ENCODE assay signal across 9 mouse cellular contexts in the genomic region with DNA sequence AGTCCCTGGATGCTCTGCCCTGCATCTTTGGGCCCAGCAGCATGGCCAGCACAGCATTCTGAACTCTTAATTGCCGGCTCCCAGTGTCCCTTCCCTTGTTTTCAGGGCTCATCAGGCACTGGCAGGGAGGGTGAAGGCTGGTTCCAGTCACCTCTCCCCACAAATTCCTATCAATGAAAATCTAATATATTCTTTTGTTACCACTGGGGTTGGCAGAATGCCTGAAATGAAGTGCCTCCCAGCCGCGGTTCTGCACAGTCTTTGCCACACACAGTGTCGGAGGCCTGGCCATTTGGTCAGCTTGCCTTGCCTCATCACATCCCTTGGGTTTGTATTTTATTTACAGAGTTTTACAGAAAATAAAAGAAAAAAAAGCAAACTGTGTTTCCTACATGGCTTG. TPM values are rescaled to one million over a fixed set of nuclear protein-coding genes. Genes with fewer than 3 reads are reported as not detected.
DNase-seq lines count a peak whose midpoint lies in the region; ATAC-seq and TF ChIP-seq lines count a peak whose summit lies in the region.
"Had no signal": no experiment of that assay in that cellular context is flagged by ENCODE, and none has a peak within 500 bp of the region (broad histone marks: within the 10 kb centered on the region; RNA-seq: fewer than 3 reads in every experiment).

No protein-coding gene starts in this region.

- WGBS in kidney, embryonic 14.5 days: 56% methylated on average over 4 of the region's 4 CpGs
- WGBS in kidney, adult 2 months: 41% methylated on average over 4 of the region's 4 CpGs
- 85% methylated on average over 4 of the region's 4 CpGs for WGBS in limb, embryonic 11.5 days

- no peak for TF ChIP-seq CTCF in kidney, adult 2 months (conservative IDR thresholded peaks at IDR 0.05; ENCODE audit: insufficient read depth, insufficient read length, low read depth, low read length)

- DNase-seq in kidney, adult 2 months: no peak
- peak; percentile 52 for DNase-seq in thymus, postnatal 4 days
- no peak for DNase-seq in thymus, postnatal 14 days
- no peak for DNase-seq in limb, embryonic 11.5 days (ENCODE audit: low spot score)
- no peak for DNase-seq in cerebellum, adult 11 months
- no peak for DNase-seq in adipocyte (ENCODE audit: low spot score)

- peaks cover 35% of the 10 kb centered on the region for H3K4me1 ChIP-seq in kidney, embryonic 14.5 days (ENCODE audit: control insufficient read depth, insufficient read depth, low read length)
- 0 out of 2 replicates have a peak, but pooled peaks cover 4% of the 10 kb centered on the region for H3K4me1 ChIP-seq in kidney, adult 2 months (ENCODE audit: control insufficient read depth, insufficient read depth, low read length)
- peaks cover 40% of the 10 kb centered on the region for H3K4me1 ChIP-seq in limb, embryonic 11.5 days (ENCODE audit: control insufficient read depth, insufficient read depth, low read length)

- H3K9ac ChIP-seq in kidney, embryonic 14.5 days (ENCODE audit: low read depth, low read length): no peak overlapping the region
- H3K9ac ChIP-seq in limb, embryonic 11.5 days (ENCODE audit: low read length): no peak overlapping the region

- no peak for TF ChIP-seq POLR2A in kidney, adult 2 months (IDR thresholded peaks at IDR 0.05; ENCODE audit: low read depth, low read length)

- H3K4me3 ChIP-seq in kidney, embryonic 14.5 days (ENCODE audit: low read length): no peak overlapping the region
- no peak overlapping the region for H3K4me3 ChIP-seq in kidney, adult 2 months (ENCODE audit: insufficient read depth, low read depth, low read length)
- H3K4me3 ChIP-seq in limb, embryonic 11.5 days (ENCODE audit: low read depth, low read length): no peak overlapping the region

- H3K27me3 ChIP-seq in kidney, embryonic 14.5 days (ENCODE audit: control insufficient read depth, insufficient read depth, low read length): no peaks in the 10 kb centered on the region
- H3K27me3 ChIP-seq in kidney, adult 2 months (replicated peaks; ENCODE audit: control insufficient read depth, insufficient read depth, low read length): no peaks in the 10 kb centered on the region
- no peaks in the 10 kb centered on the region for H3K27me3 ChIP-seq in limb, embryonic 11.5 days (ENCODE audit: control insufficient read depth, insufficient read depth, low read length)

- peaks cover 49% of the 10 kb centered on the region for H3K36me3 ChIP-seq in kidney, embryonic 14.5 days (ENCODE audit: control insufficient read depth, insufficient read depth, low read length)
- H3K36me3 ChIP-seq in kidney, adult 2 months (ENCODE audit: control insufficient read depth, insufficient read depth, low read length): peaks cover 5% of the 10 kb centered on the region; the same call in 1 of the 2 replicates
- peaks cover 20% of the 10 kb centered on the region for H3K36me3 ChIP-seq in limb, embryonic 11.5 days (ENCODE audit: control insufficient read depth, insufficient read depth, low read length)

- no peak overlapping the region for H3K4me2 ChIP-seq in kidney, embryonic 14.5 days (replicated peaks; ENCODE audit: low read depth, low read length)
- no peak overlapping the region for H3K4me2 ChIP-seq in limb, embryonic 11.5 days (ENCODE audit: low read depth, severe bottlenecking)

- H3K9me3 ChIP-seq in kidney, embryonic 14.5 days (ENCODE audit: control insufficient read depth, low read length): no peaks in the 10 kb centered on the region
- H3K9me3 ChIP-seq in limb, embryonic 11.5 days (ENCODE audit: control insufficient read depth, low read length): no peaks in the 10 kb centered on the region

- H3K27ac ChIP-seq in kidney, embryonic 14.5 days (ENCODE audit: low read depth, low read length): 0 out of 2 replicates have a peak overlapping the region, but pooled peaks have one; percentile 25
- no peak overlapping the region for H3K27ac ChIP-seq in kidney, adult 2 months (ENCODE audit: insufficient read depth, low read depth, low read length)
- peak overlapping the region; percentile 81; the same call in 1 of the 2 replicates for H3K27ac ChIP-seq in limb, embryonic 11.5 days (replicated peaks; ENCODE audit: low read depth, low read length)

- no peak for ATAC-seq in kidney, embryonic 14.5 days (ENCODE audit: low FRiP score, low TSS enrichment)
- ATAC-seq in limb, embryonic 11.5 days (ENCODE audit: insufficient number of reproducible peaks, low FRiP score, low TSS enrichment, low read depth): no peak
- ATAC-seq in megakaryocyte-erythroid progenitor cell, adult 5-6 weeks (replicated peaks; ENCODE audit: low FRiP score, low TSS enrichment, poor library complexity, severe bottlenecking): no peak

RNA-seq across cellular contexts. Expression of a gene that starts 14.5 kb away (rescaled TPM):
- polyA plus RNA-seq in kidney, embryonic 14.5 days (2014; fragmentation: Nextera tagmentation; extraction: Ambion mirVana): 73.0 and 139 TPM in 2 replicates
- polyA plus RNA-seq in kidney, adult 2 months (2012; rRNA removed): 13.3 and 16.7 TPM in 2 replicates
- polyA plus RNA-seq in limb, embryonic 11.5 days (2014; fragmentation: Nextera tagmentation; extraction: Ambion mirVana): 128 and 131 TPM in 2 replicates
- 96.1 and 112 TPM in 2 replicates for total RNA-seq in megakaryocyte-erythroid progenitor cell, adult 5-6 weeks (2014; fragmentation: Nextera tagmentation)
- 113 and 160 TPM in 2 replicates for total RNA-seq in megakaryocyte-erythroid progenitor cell, adult 5-6 weeks (2017)

RNA-seq across cellular contexts. Expression of a gene that starts 15.4 kb away (rescaled TPM):
- 1.3 and 1.4 TPM in 2 replicates for polyA plus RNA-seq in kidney, embryonic 14.5 days (2014; fragmentation: Nextera tagmentation; extraction: Ambion mirVana)
- polyA plus RNA-seq in kidney, adult 2 months (2012; rRNA removed): 0.13 and 0.31 TPM in 2 replicates
- polyA plus RNA-seq in limb, embryonic 11.5 days (2014; fragmentation: Nextera tagmentation; extraction: Ambion mirVana): 0.73 and 1.6 TPM in 2 replicates
- total RNA-seq in megakaryocyte-erythroid progenitor cell, adult 5-6 weeks (2014; fragmentation: Nextera tagmentation): not detected in 2 replicates
- not detected in 2 replicates for total RNA-seq in megakaryocyte-erythroid progenitor cell, adult 5-6 weeks (2017)
- total RNA-seq: liver, adult 2 months had no signal
- polyA plus RNA-seq: liver, adult 2 months had no signal

RNA-seq across cellular contexts. Expression of a gene that starts 16.8 kb away (rescaled TPM):
- polyA plus RNA-seq in kidney, embryonic 14.5 days (2014; fragmentation: Nextera tagmentation; extraction: Ambion mirVana): 17.3 and 28.4 TPM in 2 replicates
- polyA plus RNA-seq in kidney, adult 2 months (2012; rRNA removed): 50.6 and 54.8 TPM in 2 replicates
- polyA plus RNA-seq in limb, embryonic 11.5 days (2014; fragmentation: Nextera tagmentation; extraction: Ambion mirVana): 13.1 and 14.1 TPM in 2 replicates
- 148 and 206 TPM in 2 replicates for total RNA-seq in megakaryocyte-erythroid progenitor cell, adult 5-6 weeks (2014; fragmentation: Nextera tagmentation)
- 16.7 and 20.6 TPM in 2 replicates for total RNA-seq in megakaryocyte-erythroid progenitor cell, adult 5-6 weeks (2017)

RNA-seq across cellular contexts. Expression of a gene that starts 56.0 kb away (rescaled TPM):
- polyA plus RNA-seq in kidney, embryonic 14.5 days (2014; fragmentation: Nextera tagmentation; extraction: Ambion mirVana): 73.9 and 90.1 TPM in 2 replicates
- 161 and 182 TPM in 2 replicates for polyA plus RNA-seq in kidney, adult 2 months (2012; rRNA removed)
- polyA plus RNA-seq in limb, embryonic 11.5 days (2014; fragmentation: Nextera tagmentation; extraction: Ambion mirVana): 71.7 and 81.5 TPM in 2 replicates
- total RNA-seq in megakaryocyte-erythroid progenitor cell, adult 5-6 weeks (2014; fragmentation: Nextera tagmentation): 51.9 and 70.3 TPM in 2 replicates
- 21.0 and 32.0 TPM in 2 replicates for total RNA-seq in megakaryocyte-erythroid progenitor cell, adult 5-6 weeks (2017)
